Mouse (Mus musculus) kidney, adult 10 weeks (tissue): ENCODE data around the gene Il16. TPM values are rescaled to one million over a fixed set of nuclear protein-coding genes. Genes with fewer than 3 reads are reported as not detected.

Experiments
- polyA plus RNA-seq: library from polyadenylated mRNA; stranded (reverse); fragments of 350-450 nt; fragmentation: Illumina TruSeq; extraction: RNeasy Lipid Tissue Mini Kit (QIAGEN cat#74804); gene quantifications from one replicate; pipeline ENCODE4 v1.2.3, GENCODE M21; 2014; ENCODE audit warnings: low read depth, low replicate concordance

Gene Il16
- 0.89 TPM for polyA plus RNA-seq

DNA sequence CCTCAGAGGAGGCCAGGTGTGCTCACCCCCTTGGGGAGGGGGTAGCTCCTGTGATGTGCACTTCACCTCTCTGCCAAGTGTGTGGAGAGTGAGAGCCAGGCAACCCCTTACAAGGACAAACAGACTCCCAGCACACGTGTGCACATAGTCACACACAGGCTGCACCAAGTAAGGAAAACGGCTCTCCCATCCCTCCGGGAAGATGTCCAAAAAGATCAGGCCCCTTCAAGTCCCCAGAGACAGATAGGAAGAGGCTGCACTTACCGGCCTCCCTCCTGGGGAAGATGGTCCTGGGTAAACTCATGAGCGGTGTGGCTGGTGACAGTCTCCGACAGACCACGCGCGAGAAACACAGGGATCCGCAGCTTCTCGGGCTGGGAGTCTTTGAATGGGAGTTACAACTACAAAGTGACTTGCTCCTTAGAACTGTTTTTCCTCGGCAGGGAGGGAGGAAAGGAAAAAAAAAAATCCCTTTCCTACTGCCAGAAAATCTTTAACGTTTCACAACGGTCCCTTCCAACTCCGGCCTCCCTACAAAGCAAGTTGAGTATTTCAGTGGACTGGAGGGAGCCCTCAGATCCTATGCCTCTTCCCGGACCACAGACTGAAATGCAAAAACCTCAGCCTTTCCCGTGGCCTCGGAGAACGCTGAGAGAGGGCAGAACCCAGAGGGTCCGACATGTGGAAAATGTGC, at the start of gene Il16:
TSS of gene Il16 (minus strand) at position 314 of the 694 bp plus-strand sequence.

DNA sequence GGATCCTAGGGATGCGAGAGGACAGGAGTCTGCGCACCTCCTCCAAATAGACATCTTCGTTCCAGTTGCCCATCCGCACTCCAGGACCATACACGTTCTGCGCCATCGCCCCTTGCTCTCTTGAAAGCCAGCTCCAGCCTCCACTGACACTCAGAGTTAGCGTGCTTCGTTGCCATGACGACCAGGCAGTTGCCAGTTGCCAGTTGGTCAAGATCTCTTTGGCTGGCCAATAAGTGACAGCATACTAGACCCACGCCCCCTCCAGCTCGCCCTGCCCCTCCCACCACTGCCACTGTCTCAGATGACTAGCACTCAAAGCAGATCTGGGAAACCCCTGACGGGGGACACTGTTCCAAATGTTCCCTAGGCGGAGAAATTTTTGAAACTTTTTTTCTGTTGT, 49.2 kb upstream of the Il16 start, which contains the start of gene Cfap161:
TSS of gene Cfap161 (minus strand) at position 176 of the 400 bp plus-strand sequence.

DNA sequence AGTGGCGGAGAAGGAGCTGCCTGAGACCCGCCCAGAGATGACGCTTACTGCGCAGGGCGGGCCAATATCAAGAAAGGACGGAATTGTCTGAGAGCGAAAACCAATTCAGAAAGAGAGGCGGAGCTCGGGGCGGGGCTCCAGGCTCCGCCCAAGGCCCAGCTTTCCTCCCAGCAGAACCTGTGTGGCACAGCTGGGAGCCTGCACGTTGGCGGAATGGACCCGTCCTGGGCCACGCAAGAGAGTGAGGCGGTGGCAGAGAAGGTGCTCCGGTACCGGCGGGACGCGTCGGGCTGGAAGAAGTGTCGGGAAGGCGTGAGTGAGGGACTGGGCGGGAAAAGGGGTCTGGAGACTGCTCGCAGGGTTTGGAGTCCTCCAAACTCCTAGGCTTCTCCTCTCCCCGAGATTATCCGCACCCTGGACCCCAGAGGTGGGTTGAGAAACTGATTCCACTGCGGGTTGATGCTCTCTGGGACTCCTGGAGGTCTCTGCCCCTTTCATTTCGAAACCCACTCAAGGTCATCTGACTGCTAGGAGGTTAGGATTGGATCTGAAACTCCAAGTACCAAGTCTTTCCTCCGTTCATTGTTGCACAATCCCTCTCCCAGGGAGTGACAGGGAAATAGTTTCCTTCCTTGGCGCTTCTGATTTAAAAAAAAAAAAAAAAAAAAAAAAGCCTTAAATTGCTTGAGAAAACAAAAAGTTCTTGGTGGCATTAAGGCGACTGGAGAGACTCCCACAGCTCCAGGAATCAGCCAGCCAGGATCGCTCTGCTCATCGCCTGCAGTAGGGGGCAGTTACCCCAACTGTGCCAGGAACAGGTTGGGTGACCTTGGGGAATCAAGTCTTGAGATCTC, 113.5 kb downstream of the Il16 start, which contains the start of gene Stard5:
TSS of gene Stard5 (plus strand) at position 132 of the 854 bp plus-strand sequence.

Other genes with a start within 250 kb of the Il16 start
- gene Tmc3, start 160.8 kb downstream of the Il16 start, polyA plus RNA-seq = 1.1 TPM
- gene Stard5, start 113.8 kb downstream of the Il16 start, polyA plus RNA-seq = 120 TPM
- gene Cfap161, start 49.2 kb upstream of the Il16 start, polyA plus RNA-seq = not detected
- gene Tlnrd1, start 138.6 kb upstream of the Il16 start, polyA plus RNA-seq = 3.1 TPM
- gene Mesd, start 138.7 kb upstream of the Il16 start, polyA plus RNA-seq = 21.6 TPM